Mouse (Mus musculus): Measurements from ENCODE around the gene Rai1.

Gene Rai1

GRCm38 (mm10) chr11:60192534-60192933, 87.7 kb downstream of the Rai1 start:
- DNase-seq (ENCODE audit: low read depth), result no peak

GRCm38 (mm10) chr11:60193556-60193955, 88.7 kb downstream of the Rai1 start:
- no peak for DNase-seq (ENCODE audit: low read depth)

GRCm38 (mm10) chr11:60195108-60195507, 90.3 kb downstream of the Rai1 start:
- peak; percentile 75 for DNase-seq (ENCODE audit: low read depth)

- no peak for DNase-seq (ENCODE audit: low read depth)
Observed at GRCm38 (mm10) chr11:60196344-60196743, 91.5 kb downstream of the Rai1 start.

- no peak for DNase-seq (ENCODE audit: low read depth)
Observed at GRCm38 (mm10) chr11:60197998-60198619, 93.3 kb downstream of the Rai1 start.

GRCm38 (mm10) chr11:60198651-60199050, 93.8 kb downstream of the Rai1 start:
- no peak for DNase-seq (ENCODE audit: low read depth)

- DNase-seq (ENCODE audit: low read depth), result peak; percentile 90
Observed at GRCm38 (mm10) chr11:60199702-60200184, 94.9 kb downstream of the Rai1 start.

- no peak for DNase-seq (ENCODE audit: low read depth)
Observed at GRCm38 (mm10) chr11:60200384-60200783, 95.6 kb downstream of the Rai1 start.

- no peak for DNase-seq (ENCODE audit: low read depth)
Observed at GRCm38 (mm10) chr11:60202710-60203638, 98.2 kb downstream of the Rai1 start.

- DNase-seq (ENCODE audit: low read depth), result no peak
Observed at GRCm38 (mm10) chr11:60205026-60205425, 100.2 kb downstream of the Rai1 start.

GRCm38 (mm10) chr11:60206207-60206606, 101.4 kb downstream of the Rai1 start:
- DNase-seq (ENCODE audit: low read depth), result no peak

- DNase-seq (ENCODE audit: low read depth), result no peak
Observed at GRCm38 (mm10) chr11:60208201-60208600, 103.4 kb downstream of the Rai1 start.

GRCm38 (mm10) chr11:60208712-60209111, 103.9 kb downstream of the Rai1 start:
- no peak for DNase-seq (ENCODE audit: low read depth)

GRCm38 (mm10) chr11:60209217-60209932, 104.6 kb downstream of the Rai1 start:
- no peak for DNase-seq (ENCODE audit: low read depth)

GRCm38 (mm10) chr11:60209933-60210249, 105.1 kb downstream of the Rai1 start:
- DNase-seq (ENCODE audit: low read depth), result no peak

- DNase-seq (ENCODE audit: low read depth), result peak; percentile 95
Observed at GRCm38 (mm10) chr11:60210305-60210724, 105.5 kb downstream of the Rai1 start.

- DNase-seq (ENCODE audit: low read depth), result peak; percentile 47
Observed at GRCm38 (mm10) chr11:60211152-60211551, 106.3 kb downstream of the Rai1 start.

GRCm38 (mm10) chr11:60211761-60212160, 106.9 kb downstream of the Rai1 start:
- no peak for DNase-seq (ENCODE audit: low read depth)

GRCm38 (mm10) chr11:60213266-60213665, 108.5 kb downstream of the Rai1 start:
- no peak for DNase-seq (ENCODE audit: low read depth)

GRCm38 (mm10) chr11:60216671-60217070, 111.9 kb downstream of the Rai1 start:
- no peak for DNase-seq (ENCODE audit: low read depth)

GRCm38 (mm10) chr11:60217467-60217866, 112.7 kb downstream of the Rai1 start:
- DNase-seq (ENCODE audit: low read depth), result no peak

GRCm38 (mm10) chr11:60219609-60220008, 114.8 kb downstream of the Rai1 start:
- DNase-seq (ENCODE audit: low read depth), result peak; percentile 63
